Mouse (Mus musculus) liver, adult 2 months (tissue): ENCODE measurements at regions not wholly inside any gene's neighbourhood (a gene's known extent, or its start where the extent isn't known, plus 50 kb on each side); places are given as distances from the start of the nearest gene placed in this dataset.

Source experiments
- DNase-seq: peaks from one replicate; pipeline ENCODE4 v3.0.0-alpha.2; 2011; ENCODE audit warnings: low read depth, low spot score; ENCODE audit errors: extremely low read depth
- H3K27ac ChIP-seq: fragments of 200-500 bp; replicated peaks from 2 replicates; pipeline ENCODE4 v1.5.1; 2012; ENCODE audit warnings: low read depth, mild to moderate bottlenecking, control low read depth, inconsistent platforms, low read length; ENCODE audit not compliant: insufficient read depth
- H3K27me3 ChIP-seq: fragments of 200-500 bp; 2 replicates; pipeline ENCODE4 v1.6.1; 2012; ENCODE audit warnings: mild to moderate bottlenecking, moderate library complexity, low read length, inconsistent platforms; ENCODE audit not compliant: control insufficient read depth, insufficient read depth
- H3K36me3 ChIP-seq: fragments of 200-500 bp; 2 replicates; pipeline ENCODE4 v1.6.1; 2012; ENCODE audit warnings: low read length, inconsistent platforms; ENCODE audit not compliant: control insufficient read depth, insufficient read depth
- H3K4me1 ChIP-seq: fragments of 200-500 bp; 2 replicates; pipeline ENCODE4 v1.6.1; 2011; ENCODE audit warnings: low read length; ENCODE audit not compliant: control insufficient read depth, insufficient read depth
- H3K4me3 ChIP-seq: fragments of 200-500 bp; 2 replicates; pipeline ENCODE4 v1.5.1; 2011; ENCODE audit warnings: low read depth, mild to moderate bottlenecking, control low read depth, low read length, moderate library complexity; ENCODE audit not compliant: insufficient read depth
- H3K79me2 ChIP-seq: fragments of 200-500 bp; 2 replicates; pipeline ENCODE4 v1.6.1; 2012; ENCODE audit warnings: inconsistent platforms, mild to moderate bottlenecking, low read length, moderate library complexity; ENCODE audit not compliant: control insufficient read depth, insufficient read depth
- H3K9ac ChIP-seq: fragments of 200-500 bp; 2 replicates; pipeline ENCODE4 v1.6.1; 2012; ENCODE audit warnings: low read depth, mild to moderate bottlenecking, control low read depth, inconsistent platforms, low read length
- CTCF ChIP-seq: fragments of 200-500 bp; IDR thresholded peaks from 2 replicates; pipeline ENCODE4 v1.5.1; 2011; ENCODE audit warnings: low read depth, low read length, control low read depth
- POLR2A ChIP-seq: fragments of 200-500 bp; IDR thresholded peaks from 2 replicates; pipeline ENCODE4 v1.6.1; 2011; ENCODE audit warnings: low read length, control low read depth; ENCODE audit not compliant: insufficient read depth; ENCODE audit errors: extremely low read depth
- WGBS: fragments of 180-500 bp; shearing (Covaris S2); methylation state at CpG from one replicate; pipeline ENCODE4 v1.1.7; 2018; 5-methylcytosine and 5-hydroxymethylcytosine counted together

DNA sequence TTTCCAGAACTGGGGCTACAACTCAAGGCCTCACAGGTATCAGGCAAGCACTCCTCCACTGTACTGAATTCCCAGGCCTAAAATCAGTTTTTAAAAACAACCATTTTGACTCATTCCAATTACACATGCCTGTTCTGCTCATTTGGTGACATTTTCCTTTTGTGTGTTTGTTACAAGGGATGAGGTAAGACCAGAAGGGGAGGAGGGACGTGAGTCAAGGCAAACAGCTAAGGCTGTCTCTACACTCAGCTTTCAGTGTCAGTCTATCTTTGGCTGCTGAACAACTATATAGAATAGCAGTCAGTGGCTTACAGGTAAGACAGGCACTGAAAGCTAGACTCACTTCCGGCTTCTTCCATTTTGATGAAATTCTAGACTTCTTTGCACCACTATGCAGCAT, 289.3 kb upstream of the Pkdcc start:
- WGBS = 67% methylated on average over 2 of the region's 2 CpGs
- Histone ChIP-seq H3K4me1 (no peaks in the 10 kb centered on the region), H3K27ac (no peak overlapping the region), H3K27me3 (no peaks in the 10 kb centered on the region), H3K4me3 (no peak overlapping the region), H3K9ac (no peak overlapping the region), H3K36me3 (no peaks in the 10 kb centered on the region), H3K79me2 (no peaks in the 10 kb centered on the region)
- DNase-seq = no peak
- TF ChIP-seq CTCF (no peak), POLR2A (no peak)

DNA sequence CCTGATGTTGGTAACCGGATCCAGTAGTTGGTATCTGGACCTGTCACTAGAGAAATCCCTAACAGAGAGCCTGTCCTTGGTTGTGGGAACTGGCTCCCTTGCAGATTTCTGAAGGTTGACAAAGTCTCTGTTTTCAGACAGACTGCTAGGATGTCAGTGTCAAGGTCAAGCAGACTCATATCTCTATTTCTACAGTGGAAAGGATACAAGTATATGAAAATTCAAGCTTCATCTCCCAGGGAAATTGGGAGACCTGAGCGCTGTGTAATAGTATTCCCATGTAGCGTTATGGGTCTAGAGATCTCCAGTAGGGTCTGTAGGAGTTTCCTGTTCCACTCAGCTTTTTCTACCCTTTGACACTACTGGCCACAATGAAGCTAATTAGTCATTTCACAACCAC, 287.4 kb upstream of the Pkdcc start:
- Histone ChIP-seq H3K79me2 (no peaks in the 10 kb centered on the region), H3K9ac (no peak overlapping the region), H3K4me3 (no peak overlapping the region), H3K4me1 (no peaks in the 10 kb centered on the region), H3K27ac (no peak overlapping the region), H3K36me3 (no peaks in the 10 kb centered on the region), H3K27me3 (no peaks in the 10 kb centered on the region; the same call in 1 of the 2 replicates)
- TF ChIP-seq CTCF = no peak
- TF ChIP-seq POLR2A = no peak
- WGBS = 88% methylated on average over 3 of the region's 3 CpGs
- no peak for DNase-seq

DNA sequence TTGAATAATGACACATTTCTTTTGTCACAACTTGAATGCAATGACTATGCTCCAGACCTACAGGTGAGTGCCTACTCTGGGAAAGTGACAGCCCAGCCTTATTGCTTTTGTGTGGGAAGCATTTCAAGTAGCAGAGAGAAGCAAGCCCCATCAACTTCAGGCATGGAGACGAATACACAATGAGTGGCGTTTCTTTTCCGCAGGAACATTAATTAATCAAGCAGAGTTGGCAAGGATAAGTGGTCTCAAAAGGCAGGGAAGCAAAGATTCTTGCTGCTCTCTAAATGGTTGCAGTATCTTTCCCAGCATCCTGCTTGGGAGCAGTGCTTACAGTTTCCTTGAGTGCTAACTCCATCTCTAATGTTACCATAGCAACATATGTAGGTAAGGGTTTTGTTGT, 285.6 kb upstream of the Pkdcc start:
- no peaks in the 10 kb centered on the region; the same call in 1 of the 2 replicates for H3K27me3 ChIP-seq
- no peaks in the 10 kb centered on the region for H3K4me1 ChIP-seq
- no peak for DNase-seq
- no peaks in the 10 kb centered on the region for H3K36me3 ChIP-seq
- TF ChIP-seq CTCF (no peak), POLR2A (no peak)
- no peak overlapping the region for H3K9ac ChIP-seq
- no peaks in the 10 kb centered on the region for H3K79me2 ChIP-seq
- WGBS = 75% methylated on average over 3 of the region's 3 CpGs
- H3K4me3 ChIP-seq = no peak overlapping the region
- H3K27ac ChIP-seq = no peak overlapping the region

DNA sequence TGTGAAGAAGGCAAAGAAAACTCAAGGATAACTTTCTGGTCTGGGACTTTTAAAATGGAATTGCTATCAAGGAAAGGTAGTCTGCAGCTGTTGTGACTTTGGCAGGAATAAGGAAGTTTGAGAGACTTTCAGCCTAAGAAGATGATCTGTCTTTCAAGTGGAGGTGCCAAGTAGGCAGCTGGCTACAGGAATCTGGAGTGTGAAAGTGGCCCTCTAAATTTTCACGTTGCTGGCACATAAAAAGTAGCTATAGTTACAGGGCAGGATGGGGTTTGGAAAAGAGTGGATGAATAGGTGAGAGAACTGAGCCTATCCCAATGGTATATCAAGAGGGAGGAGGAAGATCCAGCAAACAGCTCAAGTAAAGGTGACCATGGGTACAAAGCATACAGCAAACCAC, 284.4 kb upstream of the Pkdcc start:
- no peaks in the 10 kb centered on the region for H3K36me3 ChIP-seq
- no peaks in the 10 kb centered on the region for H3K4me1 ChIP-seq
- 35% methylated on average over 1 of the region's 1 CpGs for WGBS
- no peak for DNase-seq
- no peaks in the 10 kb centered on the region for H3K79me2 ChIP-seq
- H3K27ac ChIP-seq = no peak overlapping the region
- no peak overlapping the region for H3K9ac ChIP-seq
- no peak overlapping the region for H3K4me3 ChIP-seq
- TF ChIP-seq POLR2A (no peak), CTCF (no peak)
- H3K27me3 ChIP-seq = no peaks in the 10 kb centered on the region; the same call in 1 of the 2 replicates

DNA sequence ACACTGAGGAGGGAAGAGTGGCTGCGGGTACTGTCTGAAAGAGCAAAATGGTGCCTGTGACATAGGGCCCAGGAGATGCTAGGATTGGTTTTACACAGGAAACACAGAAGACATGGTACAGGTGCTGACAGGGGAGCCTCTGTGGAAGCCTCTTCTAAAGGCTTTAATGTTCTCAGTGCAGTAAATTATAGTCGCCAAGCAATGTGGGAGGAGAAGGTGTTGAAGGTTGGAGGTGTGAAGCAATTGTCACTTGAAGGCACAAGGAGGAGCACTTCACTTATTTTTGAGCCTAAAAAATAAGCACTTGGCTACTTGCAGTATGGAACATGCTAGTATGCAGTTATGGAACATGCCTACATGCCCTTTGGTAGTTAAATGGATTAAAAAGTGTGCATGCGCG, 283.6 kb upstream of the Pkdcc start:
- H3K36me3 ChIP-seq = no peaks in the 10 kb centered on the region
- H3K4me3 ChIP-seq = no peak overlapping the region
- no peaks in the 10 kb centered on the region for H3K79me2 ChIP-seq
- H3K27ac ChIP-seq = no peak overlapping the region
- no peak for DNase-seq
- no peaks in the 10 kb centered on the region; the same call in 1 of the 2 replicates for H3K27me3 ChIP-seq
- TF ChIP-seq CTCF (no peak), POLR2A (no peak)
- H3K9ac ChIP-seq = no peak overlapping the region
- 90% methylated on average over 4 of the region's 4 CpGs for WGBS
- H3K4me1 ChIP-seq = no peaks in the 10 kb centered on the region

DNA sequence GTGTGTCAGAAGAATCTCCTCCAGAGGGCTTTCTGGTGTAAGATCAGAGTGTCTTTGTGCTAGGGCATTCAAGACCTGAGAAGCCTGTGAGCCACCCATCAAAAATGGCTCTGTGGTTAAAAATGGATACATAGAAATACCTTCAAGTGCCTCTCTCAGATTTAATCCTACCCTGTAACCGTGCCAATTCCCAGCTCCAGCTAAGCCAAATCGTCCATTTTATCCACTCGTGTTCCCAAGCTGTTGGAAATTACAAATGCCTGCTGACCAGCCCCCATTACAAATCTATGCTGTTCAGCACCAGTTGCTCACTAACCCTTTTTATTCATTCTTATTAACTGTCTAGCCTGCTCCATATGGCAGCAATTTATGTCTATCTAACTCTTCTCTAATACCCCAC, 278.3 kb upstream of the Pkdcc start:
- Histone ChIP-seq H3K4me1 (no peaks in the 10 kb centered on the region), H3K4me3 (no peak overlapping the region), H3K36me3 (no peaks in the 10 kb centered on the region), H3K79me2 (no peaks in the 10 kb centered on the region), H3K27ac (no peak overlapping the region), H3K27me3 (no peaks in the 10 kb centered on the region), H3K9ac (no peak overlapping the region)
- TF ChIP-seq POLR2A = no peak
- TF ChIP-seq CTCF = no peak
- DNase-seq = no peak
- WGBS = 73% methylated on average over 3 of the region's 3 CpGs
